Mouse (Mus musculus): ENCODE measurements around the gene Gldn. TPM values are rescaled to one million over a fixed set of nuclear protein-coding genes. Genes with fewer than 3 reads are reported as not detected.

Gene Gldn
- polyA plus RNA-seq, 2 experiments = 0.49 to 0.72 TPM

- Histone ChIP-seq H3K36me3 (ENCODE audit: control insufficient read depth, insufficient read depth, low read length) (no peaks in the 10 kb centered on the region), H3K9me3 (ENCODE audit: control insufficient read depth, low read length) (no peaks in the 10 kb centered on the region), H3K27me3 (ENCODE audit: control insufficient read depth, insufficient read depth, low read length) (no peaks in the 10 kb centered on the region), H3K4me3 (replicated peaks; ENCODE audit: low read length) (no peak overlapping the region), H3K27ac (replicated peaks; ENCODE audit: low read depth, low read length) (no peak overlapping the region), H3K4me1 (ENCODE audit: control insufficient read depth, insufficient read depth, low read length) (no peaks in the 10 kb centered on the region), H3K4me2 (replicated peaks; ENCODE audit: low read depth, low read length, severe bottlenecking) (no peak overlapping the region), H3K9ac (ENCODE audit: low read depth, low read length, severe bottlenecking) (no peak overlapping the region)
- 87% methylated on average over 7 of the region's 7 CpGs for WGBS
- ATAC-seq (ENCODE audit: low FRiP score, low read depth) (no peak), DNase-seq (ENCODE audit: low spot score) (no peak)
- no peak for TF ChIP-seq POLR2A (IDR thresholded peaks at IDR 0.05; ENCODE audit: borderline replicate concordance, extremely low read depth, insufficient read depth, insufficient read length)
Observed at GRCm38 (mm10) chr9:54329201-54329600, 42.9 kb downstream of the Gldn start.

DNA sequence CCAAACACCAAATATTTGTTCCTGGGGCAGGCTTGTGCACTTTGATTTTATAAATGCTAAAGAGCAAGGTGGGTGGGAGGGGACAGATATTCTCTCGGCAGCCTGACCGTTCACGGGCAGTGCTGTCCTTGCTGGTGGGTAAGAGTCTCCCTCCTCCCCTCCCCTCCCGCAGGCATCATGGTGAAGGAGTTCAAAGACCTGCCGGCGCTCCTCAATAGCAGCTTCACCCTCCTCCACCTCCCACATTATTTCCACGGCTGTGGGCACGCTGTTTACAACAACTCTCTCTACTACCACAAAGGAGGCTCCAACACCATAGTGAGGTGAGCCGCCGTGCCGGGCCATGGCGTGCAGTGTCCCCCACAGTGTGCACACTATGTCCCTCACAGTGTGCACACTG lies 49.3 kb downstream of the Gldn start:
- H3K36me3 ChIP-seq (ENCODE audit: control insufficient read depth, insufficient read depth, low read length) = no peaks in the 10 kb centered on the region
- no peaks in the 10 kb centered on the region for H3K27me3 ChIP-seq (ENCODE audit: control insufficient read depth, insufficient read depth, low read length)
- H3K4me2 ChIP-seq (replicated peaks; ENCODE audit: low read depth, low read length, severe bottlenecking) = no peak overlapping the region
- no peak for TF ChIP-seq POLR2A (IDR thresholded peaks at IDR 0.05; ENCODE audit: borderline replicate concordance, extremely low read depth, insufficient read depth, insufficient read length)
- no peaks in the 10 kb centered on the region for H3K9me3 ChIP-seq (ENCODE audit: control insufficient read depth, low read length)
- DNase-seq (ENCODE audit: low spot score) = no peak
- H3K27ac ChIP-seq (replicated peaks; ENCODE audit: low read depth, low read length) = no peak overlapping the region
- ATAC-seq (ENCODE audit: low FRiP score, low read depth) = no peak
- no peak overlapping the region for H3K9ac ChIP-seq (ENCODE audit: low read depth, low read length, severe bottlenecking)
- WGBS = 73% methylated on average over 12 of the region's 12 CpGs
- H3K4me3 ChIP-seq (replicated peaks; ENCODE audit: low read length) = no peak overlapping the region
- H3K4me1 ChIP-seq (ENCODE audit: control insufficient read depth, insufficient read depth, low read length) = no peaks in the 10 kb centered on the region

DNA sequence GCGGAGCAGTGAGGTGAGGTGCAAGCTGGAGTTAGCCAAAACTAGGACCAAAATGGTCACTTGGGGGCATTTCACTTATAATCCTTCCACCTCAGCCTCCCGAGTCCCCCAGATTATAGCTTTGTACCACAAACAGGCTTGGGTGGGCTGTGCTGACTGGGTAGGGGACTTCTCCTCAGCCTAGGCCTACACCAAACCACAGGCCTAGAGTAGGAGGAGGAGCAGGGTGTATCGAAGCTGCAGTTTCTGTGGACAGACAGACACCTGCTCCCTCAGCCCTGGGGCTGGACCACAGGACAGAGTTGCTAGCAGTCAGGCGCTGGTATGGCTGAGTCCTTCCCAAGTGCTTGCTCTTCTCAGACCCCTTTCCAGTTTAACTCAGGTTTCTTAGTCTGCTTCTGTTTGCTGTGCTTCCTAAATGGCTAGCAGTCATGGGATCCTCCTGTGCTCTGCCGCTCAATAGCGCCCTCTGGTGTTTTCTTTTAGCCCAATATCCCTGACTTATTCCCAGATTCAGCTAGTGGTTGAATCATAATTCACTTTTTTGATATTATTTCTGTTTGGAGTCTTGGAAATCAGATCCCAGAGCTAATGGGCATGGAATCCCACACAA lies 50.4 kb downstream of the Gldn start:
- no peak overlapping the region for H3K9ac ChIP-seq (ENCODE audit: low read depth, low read length, severe bottlenecking)
- H3K9me3 ChIP-seq (ENCODE audit: control insufficient read depth, low read length) = no peaks in the 10 kb centered on the region
- DNase-seq (ENCODE audit: low spot score) (peak; percentile 77), ATAC-seq (ENCODE audit: low FRiP score, low read depth) (no peak)
- no peak for TF ChIP-seq POLR2A (IDR thresholded peaks at IDR 0.05; ENCODE audit: borderline replicate concordance, extremely low read depth, insufficient read depth, insufficient read length)
- no peak overlapping the region for H3K27ac ChIP-seq (replicated peaks; ENCODE audit: low read depth, low read length)
- no peaks in the 10 kb centered on the region for H3K4me1 ChIP-seq (ENCODE audit: control insufficient read depth, insufficient read depth, low read length)
- H3K27me3 ChIP-seq (ENCODE audit: control insufficient read depth, insufficient read depth, low read length) = no peaks in the 10 kb centered on the region
- H3K4me3 ChIP-seq (replicated peaks; ENCODE audit: low read length) = no peak overlapping the region
- H3K36me3 ChIP-seq (ENCODE audit: control insufficient read depth, insufficient read depth, low read length) = no peaks in the 10 kb centered on the region
- 45% methylated on average over 6 of the region's 6 CpGs for whole genome bisulfite sequencing
- H3K4me2 ChIP-seq (replicated peaks; ENCODE audit: low read depth, low read length, severe bottlenecking) = no peak overlapping the region

GRCm38 (mm10) chr9:54342026-54342425 lies 55.7 kb downstream of the Gldn start:
- no peak overlapping the region for H3K9ac ChIP-seq (ENCODE audit: low read depth, low read length, severe bottlenecking)
- no peak overlapping the region for H3K4me2 ChIP-seq (replicated peaks; ENCODE audit: low read depth, low read length, severe bottlenecking)
- H3K27me3 ChIP-seq (ENCODE audit: control insufficient read depth, insufficient read depth, low read length) = no peaks in the 10 kb centered on the region
- no peaks in the 10 kb centered on the region for H3K4me1 ChIP-seq (ENCODE audit: control insufficient read depth, insufficient read depth, low read length)
- no peak overlapping the region for H3K27ac ChIP-seq (replicated peaks; ENCODE audit: low read depth, low read length)
- TF ChIP-seq POLR2A (IDR thresholded peaks at IDR 0.05; ENCODE audit: borderline replicate concordance, extremely low read depth, insufficient read depth, insufficient read length) = no peak
- DNase-seq (ENCODE audit: low spot score) = no peak
- H3K9me3 ChIP-seq (ENCODE audit: control insufficient read depth, low read length) = no peaks in the 10 kb centered on the region
- 65% methylated on average over 7 of the region's 7 CpGs for WGBS
- H3K36me3 ChIP-seq (ENCODE audit: control insufficient read depth, insufficient read depth, low read length) = no peaks in the 10 kb centered on the region
- H3K4me3 ChIP-seq (replicated peaks; ENCODE audit: low read length) = no peak overlapping the region
- no peak for ATAC-seq (ENCODE audit: low FRiP score, low read depth)

DNA sequence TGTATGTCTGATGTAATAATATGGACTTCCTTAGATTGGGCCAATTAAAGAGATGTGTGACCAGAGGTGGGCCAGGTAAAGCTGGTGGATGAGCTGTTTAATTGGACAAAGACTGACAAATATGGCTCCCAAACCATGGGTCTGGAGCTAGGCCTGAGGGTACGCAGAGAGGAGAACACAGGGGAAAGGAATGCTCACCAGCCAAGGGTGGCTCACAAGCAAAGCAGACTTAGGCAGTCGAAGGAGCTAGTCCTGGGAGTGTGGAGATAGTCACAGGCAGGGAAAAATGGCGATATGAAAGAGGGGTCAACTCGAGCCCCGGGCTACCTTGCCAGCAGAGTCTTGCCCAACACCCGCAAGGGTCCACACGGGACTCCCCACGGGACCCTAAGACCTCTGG lies 70.5 kb downstream of the Gldn start:
- Histone ChIP-seq H3K4me3 (replicated peaks; ENCODE audit: low read length) (no peak overlapping the region), H3K9me3 (ENCODE audit: control insufficient read depth, low read length) (no peaks in the 10 kb centered on the region), H3K27me3 (ENCODE audit: control insufficient read depth, insufficient read depth, low read length) (no peaks in the 10 kb centered on the region), H3K4me2 (replicated peaks; ENCODE audit: low read depth, low read length, severe bottlenecking) (no peak overlapping the region), H3K36me3 (ENCODE audit: control insufficient read depth, insufficient read depth, low read length) (no peaks in the 10 kb centered on the region), H3K27ac (replicated peaks; ENCODE audit: low read depth, low read length) (no peak overlapping the region), H3K4me1 (ENCODE audit: control insufficient read depth, insufficient read depth, low read length) (no peaks in the 10 kb centered on the region), H3K9ac (ENCODE audit: low read depth, low read length, severe bottlenecking) (no peak overlapping the region)
- DNase-seq (ENCODE audit: low spot score) (no peak), ATAC-seq (ENCODE audit: low FRiP score, low read depth) (no peak)
- TF ChIP-seq POLR2A (IDR thresholded peaks at IDR 0.05; ENCODE audit: borderline replicate concordance, extremely low read depth, insufficient read depth, insufficient read length) = no peak
- 93% methylated on average over 6 of the region's 8 CpGs for WGBS

Other genes with a start within 250 kb of the Gldn start
- 1.3 and 1.7 TPM in 2 replicates for gene Tnfaip8l3, start 218.1 kb upstream of the Gldn start, polyA plus RNA-seq (2012; rRNA removed)
- 1.8 and 2.3 TPM in 2 replicates for gene Tnfaip8l3, start 218.1 kb upstream of the Gldn start, polyA plus RNA-seq (2014; fragmentation: Nextera tagmentation; extraction: Ambion mirVana)
- not detected in 2 replicates for gene Cyp19a1, start 18.4 kb upstream of the Gldn start, polyA plus RNA-seq (2012; rRNA removed)
- 0.10 TPM in 1 of 2 replicates, not detected in the other for gene Cyp19a1, start 18.4 kb upstream of the Gldn start, polyA plus RNA-seq (2014; fragmentation: Nextera tagmentation; extraction: Ambion mirVana)
- 7.3 and 7.9 TPM in 2 replicates for gene Dmxl2, start 215.1 kb downstream of the Gldn start, polyA plus RNA-seq (2012; rRNA removed)
- gene Dmxl2, start 215.1 kb downstream of the Gldn start, polyA plus RNA-seq (2014; fragmentation: Nextera tagmentation; extraction: Ambion mirVana) = 6.4 TPM in 2 replicates